Mouse (Mus musculus) G1E (cell line): ENCODE results near the gene Arhgef18.

Experiments
- CTCF ChIP-seq: IDR thresholded peaks from 2 replicates; pipeline ENCODE4 v1.5.1; 2012; ENCODE audit warnings: low read depth, low read length, inconsistent platforms, mixed read lengths
- GATA1 ChIP-seq: IDR thresholded peaks from 2 replicates; pipeline ENCODE4 v1.6.1; 2012; ENCODE audit warnings: borderline replicate concordance, low read length, inconsistent platforms, mixed read lengths
- GATA2 ChIP-seq: IDR thresholded peaks from 2 replicates; pipeline ENCODE4 v1.6.1; 2012; ENCODE audit warnings: low read depth, low read length, inconsistent platforms, borderline replicate concordance
- POLR2AphosphoS5 ChIP-seq: IDR thresholded peaks from 2 replicates; pipeline ENCODE4 v1.6.1; 2012; ENCODE audit warnings: low read depth, low read length, inconsistent platforms; ENCODE audit not compliant: insufficient replicate concordance
- TAL1 ChIP-seq: conservative IDR thresholded peaks from 2 replicates; pipeline ENCODE4 v1.6.1; 2012; ENCODE audit warnings: low read depth, low read length, inconsistent platforms, mixed read lengths

DNA sequence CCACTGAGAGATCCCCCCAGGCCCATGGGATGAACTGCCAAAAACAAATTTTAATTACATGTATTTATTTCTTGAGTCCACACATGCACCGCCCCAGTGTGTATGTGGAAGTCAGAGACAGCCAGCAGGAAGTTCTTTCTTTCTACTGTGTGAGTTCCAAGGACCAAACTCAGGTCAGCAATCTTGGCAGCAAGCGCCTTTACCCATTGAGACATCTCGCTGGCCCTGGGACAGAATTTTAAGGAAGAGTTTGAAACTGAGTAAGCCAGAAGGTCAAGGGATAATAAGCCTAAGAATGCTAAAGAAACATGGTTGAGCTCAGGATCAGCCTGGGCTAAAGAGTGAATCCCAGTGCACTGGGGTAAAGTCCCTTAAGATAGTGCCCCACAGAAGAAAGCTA, 4.8 kb downstream of the Arhgef18 start:
- TF ChIP-seq CTCF, result no peak
- no peak for TF ChIP-seq GATA1
- no peak for TF ChIP-seq POLR2AphosphoS5
- no peak for TF ChIP-seq TAL1
- TF ChIP-seq GATA2, result no peak
